Mouse (Mus musculus): ENCODE data around the gene Larp4b.

Gene Larp4b

DNA sequence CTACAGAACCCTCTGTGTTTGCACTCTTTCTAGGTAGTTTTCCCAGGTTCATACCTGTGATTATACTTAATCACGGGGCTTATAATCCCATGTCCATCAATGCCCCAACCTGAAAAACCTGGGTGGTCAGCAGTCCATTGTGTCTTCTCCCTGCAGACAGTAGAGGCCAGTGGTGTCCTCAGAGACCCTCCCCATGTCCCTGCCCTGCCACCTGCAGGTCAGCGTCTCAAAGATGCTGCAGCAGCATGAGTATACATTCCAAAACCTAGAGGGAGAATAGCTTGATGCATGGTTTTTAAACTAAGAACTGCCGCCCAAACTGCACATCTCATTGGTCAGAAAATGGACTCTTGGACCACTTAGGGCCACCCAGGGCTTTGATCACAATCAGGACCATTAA, 85.0 kb downstream of the Larp4b start:
- no peak for DNase-seq (ENCODE audit: inconsistent ontology term)

DNA sequence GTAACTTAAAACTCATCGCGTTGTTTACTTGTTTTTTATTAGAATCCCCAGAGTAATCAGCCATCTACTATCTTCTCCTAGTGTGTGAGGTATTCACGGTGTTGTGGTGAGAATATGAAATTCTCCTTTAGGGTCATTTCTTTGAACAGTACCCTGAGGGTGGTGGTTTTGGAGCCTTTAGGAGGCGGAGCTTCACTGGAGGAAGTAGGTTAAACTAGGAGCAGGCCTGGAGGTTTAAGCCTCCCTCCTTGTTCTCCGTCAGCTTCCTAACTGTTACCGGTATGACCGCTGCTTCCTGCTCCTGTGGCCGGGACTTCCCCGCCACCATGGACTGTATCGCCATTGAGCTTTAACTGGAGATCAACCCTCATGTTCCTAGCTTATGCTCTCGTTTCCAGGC, 86.5 kb downstream of the Larp4b start:
- DNase-seq (ENCODE audit: inconsistent ontology term) = no peak

DNA sequence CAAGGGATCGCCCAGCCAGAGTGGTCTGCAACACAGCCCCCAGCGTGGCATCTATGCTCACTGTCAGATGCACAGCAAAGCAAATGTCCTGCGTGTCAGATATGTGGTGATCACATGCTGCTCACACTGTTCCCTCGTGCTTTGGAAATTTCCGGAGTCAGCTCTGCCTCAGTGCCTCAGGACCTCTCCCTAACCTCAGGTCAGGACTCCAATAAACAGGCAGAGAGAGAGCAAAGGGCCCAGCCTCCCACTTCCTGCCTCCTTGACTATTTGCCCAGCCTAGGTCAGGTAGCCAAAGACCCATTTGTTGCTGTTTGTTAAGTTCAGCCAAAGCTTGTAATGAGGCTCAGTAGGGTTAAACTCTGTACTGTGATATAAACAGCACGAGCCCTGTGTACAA, 87.4 kb downstream of the Larp4b start:
- DNase-seq (ENCODE audit: inconsistent ontology term) = no peak

DNA sequence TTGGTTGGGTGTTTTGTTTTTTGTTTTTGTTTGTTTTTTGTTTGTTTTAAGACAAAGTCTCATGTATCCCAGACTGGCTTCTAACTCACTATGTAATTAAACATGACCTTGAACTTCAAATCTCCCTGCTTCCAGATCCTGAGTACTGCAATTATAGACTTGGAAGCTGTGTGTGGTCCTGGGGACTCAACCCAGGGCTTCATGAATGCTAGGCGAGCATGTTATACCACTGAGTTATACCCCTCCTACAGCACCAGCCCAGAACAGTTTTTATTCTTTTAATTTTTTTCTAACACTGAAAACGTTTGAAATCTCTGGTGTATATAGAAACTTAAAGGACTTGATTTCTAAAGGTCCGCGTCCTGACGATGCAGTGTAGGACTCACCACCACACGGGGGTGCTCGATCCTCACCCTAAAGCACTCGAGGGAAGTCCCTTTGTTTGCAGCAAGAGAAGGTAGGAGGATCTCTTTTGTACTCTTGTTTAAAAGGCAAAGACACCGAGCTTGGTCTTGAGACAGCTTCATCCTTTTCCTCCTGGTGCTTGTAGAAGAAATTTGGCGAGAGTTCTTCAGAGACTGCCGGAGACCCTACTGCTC, 88.1 kb downstream of the Larp4b start:
- DNase-seq (ENCODE audit: inconsistent ontology term) = peak; percentile 76

DNA sequence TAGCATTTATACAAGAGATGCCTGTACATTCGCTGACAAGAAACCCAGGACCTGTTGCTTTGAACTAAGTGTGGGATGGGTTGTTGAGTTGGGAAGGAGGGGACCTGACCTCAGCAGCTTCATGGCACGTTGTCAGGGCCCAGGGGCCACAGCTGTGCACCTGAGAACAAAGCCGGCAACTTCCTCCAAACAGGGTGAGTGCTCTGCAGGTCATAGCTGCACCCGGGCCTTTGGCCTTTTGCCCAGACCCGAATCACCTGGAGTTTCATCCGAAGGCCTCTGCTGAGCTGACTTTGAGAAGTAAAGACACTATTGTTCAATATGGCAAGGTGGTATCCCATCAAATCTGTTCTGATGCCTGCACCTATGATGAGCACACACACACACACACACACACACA, 90.6 kb downstream of the Larp4b start:
- DNase-seq (ENCODE audit: inconsistent ontology term) = no peak

DNA sequence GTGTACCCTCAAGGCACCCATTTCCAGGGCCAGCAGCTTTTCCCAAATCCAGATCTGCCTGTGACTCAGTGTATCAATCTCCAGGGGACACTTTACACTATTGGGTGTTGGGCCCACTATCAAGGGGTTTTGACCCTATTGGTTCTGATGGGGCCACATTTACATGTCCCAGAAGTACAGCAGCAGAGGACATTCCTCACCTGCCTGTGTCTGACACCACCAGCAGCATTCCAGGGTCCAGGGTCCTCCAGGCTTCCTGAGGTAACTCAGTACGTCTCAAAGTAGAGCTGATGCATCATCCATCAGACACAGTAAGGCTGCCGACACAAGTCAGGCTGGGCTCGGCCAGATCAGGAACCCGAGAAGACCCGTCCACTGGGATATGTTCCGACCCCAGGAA, 91.0 kb downstream of the Larp4b start:
- no peak for DNase-seq (ENCODE audit: inconsistent ontology term)

DNA sequence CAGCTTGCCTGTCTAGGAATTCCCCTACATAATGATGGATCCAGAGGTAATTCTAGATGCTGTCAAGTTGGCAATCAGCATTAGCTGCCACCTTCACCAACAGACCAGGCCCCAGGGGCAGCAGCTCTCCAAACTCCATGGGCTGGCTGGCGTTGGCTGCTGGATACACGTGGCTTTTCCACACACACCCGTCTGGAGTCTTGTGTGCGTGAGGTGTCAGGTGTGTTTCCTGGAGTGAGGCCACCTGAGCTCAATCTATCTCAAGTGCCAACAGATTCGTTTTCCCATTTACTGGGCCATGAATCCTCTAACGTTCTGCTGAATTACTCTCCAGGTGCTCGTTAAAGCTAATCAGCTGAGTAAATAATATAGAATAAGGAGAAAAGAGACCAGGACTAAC, 93.5 kb downstream of the Larp4b start:
- DNase-seq (ENCODE audit: inconsistent ontology term) = no peak

DNA sequence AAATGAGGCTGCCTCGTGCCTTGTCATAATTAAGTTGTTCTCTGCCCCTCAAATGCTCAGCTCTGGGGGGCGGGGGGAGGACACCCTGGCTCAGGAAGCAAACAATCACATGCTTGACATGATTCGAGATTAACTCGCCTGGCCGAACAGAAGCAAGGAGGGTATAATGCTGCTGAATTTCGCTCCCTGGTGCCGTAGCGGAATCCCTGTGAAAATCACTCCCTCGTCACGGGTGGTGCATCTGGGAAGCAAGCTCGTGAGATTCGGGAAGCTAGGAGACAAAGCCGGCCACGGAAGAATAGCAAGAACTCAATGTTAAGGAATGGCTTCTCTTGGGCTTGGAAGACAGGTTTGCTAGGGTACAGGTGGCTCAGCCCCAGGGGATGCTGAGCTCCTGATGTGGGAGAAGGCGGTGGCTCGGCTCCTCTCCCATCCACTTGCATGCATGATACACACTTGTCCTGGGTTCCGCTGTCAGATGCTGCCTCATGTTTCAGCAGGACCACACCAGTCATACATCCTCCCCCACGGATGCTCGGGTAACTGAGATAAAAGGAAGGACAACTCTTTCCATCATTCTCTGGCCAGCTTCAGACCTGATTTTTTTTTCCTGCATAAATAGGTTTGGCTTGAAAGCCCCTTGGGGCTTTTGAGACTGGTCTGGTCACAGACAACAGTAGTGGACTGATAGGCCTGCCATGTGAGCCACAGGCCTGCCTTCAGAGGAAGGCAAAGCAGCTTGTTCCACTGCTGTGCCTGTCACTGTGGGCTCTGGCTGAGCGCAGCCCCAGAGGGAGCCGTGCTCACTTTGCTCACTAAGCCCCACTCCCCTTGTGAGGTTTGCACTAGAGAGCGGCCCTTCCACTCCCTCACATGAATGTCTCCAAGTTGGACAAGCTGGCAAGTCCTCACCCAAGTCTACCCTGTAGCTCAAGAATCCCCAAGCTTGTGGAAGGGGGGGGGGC, 94.2 kb downstream of the Larp4b start:
- DNase-seq (ENCODE audit: inconsistent ontology term) = peak; percentile 44

DNA sequence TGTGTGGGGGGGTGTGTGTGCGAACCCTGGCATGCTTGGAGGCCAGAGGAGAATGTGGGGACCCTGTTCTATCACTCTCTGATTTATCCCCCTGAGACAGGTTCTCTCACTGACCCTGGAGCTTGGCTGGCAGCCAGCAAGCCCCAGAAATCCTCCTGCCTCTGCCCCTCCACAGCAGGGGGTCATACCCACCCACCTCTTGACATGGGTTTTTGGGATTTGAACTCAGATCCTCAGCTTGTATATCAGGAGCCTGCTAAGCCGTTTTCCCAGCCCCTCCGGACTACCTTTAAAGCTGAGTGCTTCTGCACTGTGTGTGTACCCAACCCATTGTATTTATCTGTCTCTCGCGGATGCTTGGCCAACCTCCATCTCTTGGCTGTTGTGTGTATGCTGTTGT, 95.8 kb downstream of the Larp4b start:
- DNase-seq (ENCODE audit: inconsistent ontology term) = no peak

DNA sequence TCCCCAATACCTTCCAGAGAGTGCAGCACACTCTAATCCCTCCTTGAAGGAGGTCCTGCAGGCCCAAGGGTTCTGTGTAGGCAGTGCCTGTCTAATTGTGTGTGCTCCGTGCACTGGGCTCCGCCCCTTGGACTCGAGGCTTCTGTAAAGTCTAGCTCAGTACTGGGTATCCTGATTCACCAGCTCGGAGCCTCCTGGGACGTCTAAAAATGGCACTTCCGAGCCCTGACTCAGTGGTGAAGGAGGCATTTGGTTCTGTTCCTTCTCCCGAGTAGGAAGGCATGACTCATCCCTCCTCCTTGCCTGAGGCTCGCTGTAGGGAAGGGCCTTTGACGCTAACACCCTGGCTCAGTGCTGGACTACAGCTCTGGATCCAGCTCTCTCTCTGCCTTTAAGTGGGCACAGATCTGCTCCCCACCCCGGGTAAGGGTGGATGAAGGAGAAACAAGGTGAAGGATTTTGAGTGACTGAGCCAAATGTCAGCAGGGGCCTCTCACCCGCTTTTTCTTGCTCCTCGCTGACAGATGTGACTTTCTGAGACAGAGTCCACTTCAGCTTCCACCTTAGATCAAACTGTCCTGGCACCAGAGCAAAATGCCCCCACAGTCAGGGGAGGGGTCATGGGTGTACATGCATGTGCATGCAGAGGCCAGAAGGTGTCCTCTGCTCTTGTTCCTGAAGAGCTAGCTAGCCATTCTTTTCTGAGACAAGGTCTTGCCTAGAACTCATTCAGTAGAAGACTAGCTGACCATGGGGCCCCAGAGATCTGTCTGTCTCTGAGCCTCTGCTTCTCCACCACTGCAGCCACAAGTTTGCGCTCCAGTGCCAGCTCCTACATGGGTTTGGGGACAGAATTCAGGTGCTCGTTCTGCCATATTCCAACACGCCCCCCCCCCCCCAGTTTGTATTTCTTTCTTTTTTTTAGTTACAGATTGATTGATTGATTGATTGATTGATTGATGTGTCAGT, 97.8 kb downstream of the Larp4b start:
- DNase-seq (ENCODE audit: inconsistent ontology term) = peak; percentile 81

DNA sequence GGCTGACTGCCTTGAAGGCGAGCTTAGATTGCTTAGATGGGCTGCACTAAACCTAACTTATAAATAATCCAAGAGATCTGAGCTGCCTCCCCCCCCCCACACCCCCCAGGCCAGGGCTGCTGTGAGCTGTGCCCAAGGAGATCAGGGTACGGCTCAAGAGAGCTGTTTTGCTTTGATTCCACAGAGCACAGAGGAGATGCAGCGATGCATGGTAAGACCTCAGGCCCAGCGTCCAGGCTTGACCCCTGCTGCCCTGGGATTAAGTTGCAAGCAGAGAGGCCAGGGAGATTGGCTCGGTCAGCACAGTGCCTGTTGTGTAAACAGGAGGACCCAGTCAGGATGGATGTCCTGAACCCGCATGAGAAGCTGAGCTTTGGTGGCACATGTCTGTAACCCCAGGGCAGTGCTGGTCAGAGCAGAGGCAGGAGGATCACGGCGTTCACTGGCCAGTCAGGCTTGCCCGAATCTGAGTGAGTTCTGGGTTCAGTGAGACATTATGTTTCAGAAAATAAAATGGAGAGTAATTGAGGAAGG, 99.2 kb downstream of the Larp4b start:
- no peak for DNase-seq (ENCODE audit: inconsistent ontology term)

DNA sequence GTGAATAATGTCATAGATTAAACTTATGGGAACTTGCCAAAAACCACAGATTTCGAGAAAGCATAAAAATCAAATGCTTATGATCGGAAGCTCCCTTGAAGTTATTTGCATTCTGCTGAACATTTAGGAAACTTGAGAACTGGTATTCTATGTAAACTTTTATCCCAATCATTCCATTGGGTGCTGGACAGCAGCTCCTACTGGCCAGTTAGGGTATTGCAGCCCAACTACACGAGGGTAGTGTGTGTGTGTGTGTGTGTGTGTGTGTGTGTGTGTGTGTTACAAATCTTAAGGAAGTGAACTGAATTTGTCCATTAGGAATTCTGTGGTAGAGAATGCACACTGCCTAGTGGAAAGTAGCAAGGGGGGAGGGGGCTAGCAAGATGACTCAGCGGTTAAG, 101.0 kb downstream of the Larp4b start:
- no peak for DNase-seq (ENCODE audit: inconsistent ontology term)

DNA sequence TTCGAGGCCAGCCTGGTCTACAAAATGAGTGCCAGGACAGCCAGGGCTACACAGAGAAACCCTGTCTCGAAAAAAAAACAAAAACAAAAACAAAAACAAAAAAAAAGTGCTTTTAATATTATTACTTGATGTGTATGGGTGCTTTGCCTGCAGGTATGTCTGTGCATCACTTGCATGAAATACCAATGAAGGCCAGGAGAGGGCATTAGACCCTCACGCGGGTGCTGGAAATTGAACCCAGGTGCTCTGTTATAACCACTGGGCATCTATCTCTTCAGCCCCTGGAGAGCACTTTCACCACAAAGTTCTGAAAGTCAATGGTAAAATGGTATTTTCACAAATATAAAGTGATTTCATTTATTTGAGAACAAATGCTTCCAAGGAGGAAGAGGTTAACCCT, 101.9 kb downstream of the Larp4b start:
- no peak for DNase-seq (ENCODE audit: inconsistent ontology term)

DNA sequence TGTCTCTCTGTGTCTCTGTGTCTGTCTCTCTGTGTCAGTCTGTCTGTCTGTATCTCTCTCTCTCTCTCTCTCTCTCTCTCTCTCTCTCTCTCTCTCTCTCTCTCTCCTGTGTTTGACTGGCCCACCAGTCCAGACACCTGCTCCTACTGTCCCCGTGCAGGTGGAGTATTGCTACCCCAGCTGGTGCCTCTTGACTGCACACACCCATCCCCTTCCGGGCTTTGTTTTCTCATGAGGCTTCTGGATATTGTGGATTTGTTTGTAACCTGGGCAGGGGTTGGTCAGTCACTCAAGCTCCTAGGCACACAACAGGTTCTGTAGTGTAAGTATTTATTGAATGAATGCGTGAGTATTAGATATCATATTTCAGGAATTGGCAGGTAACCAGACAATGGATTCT, 104.4 kb downstream of the Larp4b start:
- DNase-seq (ENCODE audit: inconsistent ontology term) = no peak

DNA sequence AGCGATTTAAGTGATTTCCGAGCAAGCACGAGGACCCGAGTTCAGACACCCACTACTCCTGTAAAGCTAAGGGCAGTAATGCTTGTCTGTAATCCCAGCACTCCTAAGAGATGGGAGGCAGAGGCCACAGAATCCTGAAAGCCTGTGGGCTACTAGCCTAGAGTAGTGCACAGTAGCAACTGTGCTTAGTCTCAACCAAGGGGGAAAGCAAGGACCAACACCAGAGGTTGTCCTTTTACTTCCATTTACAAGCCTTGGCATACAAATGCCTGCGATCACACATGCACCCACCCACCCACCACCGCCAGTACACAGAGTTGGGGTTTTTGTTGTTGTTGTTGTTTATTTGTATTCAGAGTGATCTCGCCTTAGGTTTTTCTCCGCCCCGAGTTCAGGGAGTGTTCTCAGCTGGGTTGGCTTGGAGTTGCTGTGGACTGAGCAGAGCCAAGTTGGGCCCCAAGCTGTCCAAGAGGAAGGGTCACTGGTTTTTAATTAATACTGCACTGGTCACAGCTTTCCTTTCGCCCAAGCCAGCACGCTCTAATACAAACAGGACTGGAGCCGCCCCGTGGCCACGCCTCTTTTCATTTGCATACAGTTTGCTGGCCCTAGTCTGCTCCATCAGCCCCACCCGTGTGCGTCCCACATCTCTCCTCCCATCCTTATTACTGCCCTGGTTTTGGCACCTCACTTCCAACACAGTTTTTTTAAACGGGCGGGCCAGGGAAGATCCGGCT, 105.2 kb downstream of the Larp4b start:
- peak; percentile 80 for DNase-seq (ENCODE audit: inconsistent ontology term)

DNA sequence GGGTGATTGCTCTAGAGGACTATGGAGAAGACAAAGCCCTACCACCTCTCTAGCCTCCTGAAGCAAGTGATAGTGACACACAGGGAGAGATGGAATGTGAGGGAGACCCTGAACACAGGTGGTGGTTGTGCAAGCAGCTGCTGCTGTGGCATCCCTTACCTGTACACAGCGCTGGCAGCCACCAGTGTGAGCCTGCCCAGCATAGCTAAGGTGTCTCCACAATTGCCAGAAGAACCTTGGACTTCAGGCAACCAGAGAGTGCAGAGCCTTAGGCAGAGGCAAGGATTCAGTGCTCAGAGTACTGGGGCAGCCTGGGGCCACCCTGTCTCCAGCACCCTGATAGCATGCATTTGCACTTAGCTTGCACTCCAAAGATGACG, 105.8 kb downstream of the Larp4b start:
- DNase-seq (ENCODE audit: inconsistent ontology term) = no peak

DNA sequence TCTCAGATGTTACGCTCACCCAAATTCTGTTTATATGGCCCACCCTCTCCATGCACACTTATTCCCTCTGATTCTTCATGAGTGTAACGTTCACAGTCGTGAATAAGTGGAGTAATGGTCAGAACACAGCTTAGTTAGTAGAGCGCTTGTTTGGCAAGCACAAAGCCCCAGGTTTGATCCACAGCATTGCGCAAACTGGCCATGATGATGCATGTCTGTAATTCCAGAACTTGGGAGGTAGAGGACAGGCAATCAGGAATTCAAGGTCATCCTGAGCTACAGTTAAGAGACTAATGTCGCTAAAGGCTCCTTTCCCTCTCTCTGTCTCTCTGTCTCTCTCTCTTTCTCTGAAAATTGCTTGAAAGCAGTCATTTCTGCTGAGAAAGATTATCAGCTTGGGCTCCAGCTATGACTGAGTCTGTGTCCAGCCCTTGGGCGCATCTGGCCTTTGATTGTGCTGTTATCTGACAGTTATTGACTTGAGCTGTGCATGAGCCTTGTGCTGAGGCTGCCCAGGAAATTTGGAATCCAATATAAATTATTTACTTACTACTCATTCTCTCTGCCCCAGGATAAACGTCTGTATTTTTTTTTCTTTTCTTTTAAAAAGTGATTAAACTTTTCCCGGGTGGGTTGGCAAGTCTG, 129.2 kb downstream of the Larp4b start:
- DNase-seq (ENCODE audit: inconsistent ontology term) = no peak
